Mouse (Mus musculus): ENCODE results near the gene Tgm6.

DNA sequence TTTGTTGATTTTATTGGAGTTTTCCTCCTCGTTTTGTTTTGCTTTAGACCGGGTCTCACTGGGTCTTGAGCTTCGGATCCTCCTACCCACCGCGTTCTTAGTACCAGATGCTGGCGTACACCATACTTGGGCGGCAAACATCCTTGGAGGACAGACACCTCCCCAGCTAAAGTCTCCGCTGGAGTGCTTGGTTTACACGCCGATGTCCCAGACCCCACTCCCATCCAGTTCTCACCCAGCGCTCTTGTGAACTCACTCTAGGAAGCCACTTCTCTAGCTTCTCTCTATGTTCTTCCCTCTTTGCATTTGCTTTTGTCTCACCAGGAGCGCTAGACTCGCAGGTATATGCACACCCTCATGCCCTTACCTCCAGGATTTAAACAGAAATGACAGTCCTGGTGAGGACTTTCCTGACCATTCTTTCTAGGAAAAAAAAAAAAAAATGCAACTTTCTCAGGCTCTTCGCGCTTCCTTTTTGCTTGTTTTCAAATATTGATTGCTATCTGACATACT lies 67.3 kb downstream of the Tgm6 start:
- TF ChIP-seq CTCF (IDR thresholded peaks at IDR 0.05; ENCODE audit: low read depth) (no peak), EP300 (IDR thresholded peaks at IDR 0.05; ENCODE audit: low read depth) (no peak)

All from liver, postnatal 0 days (tissue).